Mouse (Mus musculus): Measurements from ENCODE around the gene Phc2.

DNA sequence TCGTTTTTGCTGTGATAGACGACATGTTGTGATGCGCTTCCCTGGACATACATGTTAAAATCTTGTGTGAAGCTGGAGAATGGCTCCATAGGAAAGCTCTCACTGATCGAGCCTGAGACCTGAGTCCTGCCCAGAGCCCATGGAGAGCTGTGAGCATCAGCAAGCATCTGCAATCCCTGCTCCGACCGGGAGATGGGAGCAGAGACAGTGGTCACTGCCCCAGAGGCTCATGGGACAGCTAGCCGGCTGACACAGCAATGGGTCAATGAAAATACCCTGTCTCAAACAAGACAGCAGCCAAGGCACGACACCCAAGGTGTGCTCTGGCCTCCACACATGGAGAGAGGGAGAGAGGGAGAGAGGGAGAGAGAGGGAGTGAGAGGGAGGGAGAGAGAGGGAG, 26.6 kb downstream of the Phc2 start:
- TF ChIP-seq USF1 (IDR thresholded peaks at IDR 0.05; ENCODE audit: low read depth) (no peak), CTCF (IDR thresholded peaks at IDR 0.05; ENCODE audit: control insufficient read depth, insufficient read depth, insufficient read length) (no peak), CEBPB (IDR thresholded peaks at IDR 0.05; ENCODE audit: low read depth) (no peak), MYOD1 (IDR thresholded peaks at IDR 0.05; ENCODE audit: control insufficient read depth, insufficient read length, low read depth) (no peak), FOSL1 (IDR thresholded peaks at IDR 0.05; ENCODE audit: insufficient read depth, low read length, poor library complexity, severe bottlenecking) (no peak), MYOG (IDR thresholded peaks at IDR 0.05; ENCODE audit: control insufficient read depth, extremely low read depth, insufficient read length) (no peak)

Measured in C2C12 (cell line).